Mouse (Mus musculus) CH12.LX (cell line): ENCODE measurements at regions not wholly inside any gene's neighbourhood (a gene's known extent, or its start where the extent isn't known, plus 50 kb on each side); places are given as distances from the start of the nearest gene placed in this dataset.

ENCODE experiments used
- DNase-seq: peaks from one replicate; pipeline ENCODE4 v3.0.0-alpha.2; 2013; ENCODE audit errors: extremely low read depth
- H3K27ac ChIP-seq: 2 replicates; pipeline ENCODE4 v1.5.1; 2012; ENCODE audit warnings: low read depth, mild to moderate bottlenecking, control low read depth, moderate library complexity; ENCODE audit not compliant: insufficient read depth
- H3K27me3 ChIP-seq: replicated peaks from 2 replicates; pipeline ENCODE3; 2012; ENCODE audit warnings: inconsistent platforms
- H3K36me3 ChIP-seq, 2 experiments: replicated peaks in 1 of 2; 2 replicates each; pipeline versions ENCODE3 to v1.6.1; 2012; ENCODE audit warnings: inconsistent platforms in 1 of 2, low read length in 1 of 2, mild to moderate bottlenecking in 1 of 2, mixed read lengths in 1 of 2, moderate library complexity in 1 of 2; ENCODE audit not compliant: control insufficient read depth in 1 of 2, insufficient read depth in 1 of 2
- H3K4me1 ChIP-seq, 2 experiments: 2 replicates each; pipeline ENCODE4 v1.6.1; 2012; ENCODE audit warnings: inconsistent platforms in 1 of 2, moderate library complexity in 1 of 2; ENCODE audit not compliant: insufficient read depth in 2 of 2, control insufficient read depth in 1 of 2
- H3K4me2 ChIP-seq: 2 replicates; pipeline ENCODE4 v1.6.1; 2012; ENCODE audit warnings: low read depth, mild to moderate bottlenecking, control low read depth; ENCODE audit not compliant: poor library complexity, insufficient read depth, severe bottlenecking
- H3K4me3 ChIP-seq, 3 experiments: fragments of 150-350 bp in 1 of 3; sonication (generic) in 1 of 3; replicated peaks in 1 of 3; 2 replicates each; pipeline versions ENCODE3 to v1.5.1; 2011 to 2012; ENCODE audit warnings: low read depth in 2 of 3, low read length in 2 of 3, mild to moderate bottlenecking in 2 of 3, moderate library complexity in 2 of 3, control low read depth in 1 of 3, improper control_type of control experiment in 1 of 3, inconsistent platforms in 1 of 3, mixed read lengths in 1 of 3; ENCODE audit not compliant: poor library complexity in 1 of 3
- H3K79me2 ChIP-seq: replicated peaks from 2 replicates; pipeline ENCODE4 v1.6.1; 2012; ENCODE audit warnings: mild to moderate bottlenecking, moderate library complexity; ENCODE audit not compliant: control insufficient read depth, poor library complexity, insufficient read depth, severe bottlenecking; ENCODE audit errors: extremely low read depth
- H3K9ac ChIP-seq: 2 replicates; pipeline ENCODE4 v1.6.1; 2012; ENCODE audit warnings: low read depth, mild to moderate bottlenecking, control low read depth, moderate library complexity; ENCODE audit not compliant: insufficient read depth
- H3K9me3 ChIP-seq: replicated peaks from 2 replicates; pipeline ENCODE3; 2012; ENCODE audit warnings: low read length, inconsistent platforms, mixed read lengths
- BHLHE40 ChIP-seq: IDR thresholded peaks from 2 replicates; pipeline ENCODE4 v1.6.1; 2011; ENCODE audit warnings: mild to moderate bottlenecking, low read depth, low read length, improper control_type of control experiment
- CHD1 ChIP-seq: IDR thresholded peaks from 2 replicates; pipeline ENCODE4 v1.6.1; 2012; ENCODE audit warnings: low read depth, low read length, improper control_type of control experiment, inconsistent platforms
- CHD2 ChIP-seq: IDR thresholded peaks from 2 replicates; pipeline ENCODE4 v1.6.1; 2011; ENCODE audit warnings: low read length, improper control_type of control experiment
- CTCF ChIP-seq, 2 experiments: IDR thresholded peaks in 1 of 2; conservative IDR thresholded peaks in 1 of 2; 2 replicates each; pipeline ENCODE4 v1.5.1; 2011 to 2012; ENCODE audit warnings: low read depth in 2 of 2, low read length in 2 of 2, improper control_type of control experiment in 1 of 2, inconsistent platforms in 1 of 2, mild to moderate bottlenecking in 1 of 2, moderate library complexity in 1 of 2
- E2F4 ChIP-seq: IDR thresholded peaks from 2 replicates; pipeline ENCODE4 v1.6.1; 2011; ENCODE audit warnings: low read depth, low read length, improper control_type of control experiment; ENCODE audit not compliant: insufficient replicate concordance
- ELF1 ChIP-seq: IDR thresholded peaks from 2 replicates; pipeline ENCODE4 v1.6.1; 2014; ENCODE audit warnings: low read depth, mild to moderate bottlenecking, inconsistent platforms, low read length, improper control_type of control experiment
- EP300 ChIP-seq: IDR thresholded peaks from 2 replicates; pipeline ENCODE4 v1.6.1; 2011; ENCODE audit warnings: low read length, improper control_type of control experiment
- GABPA ChIP-seq: IDR thresholded peaks from 2 replicates; pipeline ENCODE4 v1.6.1; 2012; ENCODE audit warnings: low read depth, low read length, improper control_type of control experiment, inconsistent platforms; ENCODE audit not compliant: insufficient replicate concordance
- HCFC1 ChIP-seq: IDR thresholded peaks from 2 replicates; pipeline ENCODE4 v1.6.1; 2012; ENCODE audit warnings: low read depth, mild to moderate bottlenecking, inconsistent platforms, low read length, improper control_type of control experiment
- IRF4 ChIP-seq: IDR thresholded peaks from 2 replicates; pipeline ENCODE4 v1.6.1; 2014; ENCODE audit warnings: low read depth, mild to moderate bottlenecking, inconsistent platforms, low read length, improper control_type of control experiment
- JUN ChIP-seq: IDR thresholded peaks from 2 replicates; pipeline ENCODE4 v1.6.1; 2011; ENCODE audit warnings: low read depth, mild to moderate bottlenecking, low read length, improper control_type of control experiment, moderate library complexity; ENCODE audit not compliant: insufficient read depth
- JUND ChIP-seq: conservative IDR thresholded peaks from 2 replicates; pipeline ENCODE4 v1.6.1; 2011; ENCODE audit warnings: low read depth, low read length, improper control_type of control experiment
- MAFK ChIP-seq: IDR thresholded peaks from 2 replicates; pipeline ENCODE4 v1.6.1; 2011; ENCODE audit warnings: low read length, improper control_type of control experiment; ENCODE audit not compliant: insufficient replicate concordance
- MAX ChIP-seq: IDR thresholded peaks from 2 replicates; pipeline ENCODE4 v1.6.1; 2011; ENCODE audit warnings: low read length, improper control_type of control experiment
- MAZ ChIP-seq: IDR thresholded peaks from 2 replicates; pipeline ENCODE4 v1.6.1; 2012; ENCODE audit warnings: low read depth, mild to moderate bottlenecking, inconsistent platforms, low read length, improper control_type of control experiment, moderate library complexity
- MEF2A ChIP-seq: IDR thresholded peaks from 2 replicates; pipeline ENCODE4 v1.6.1; 2014; ENCODE audit warnings: low read depth, mild to moderate bottlenecking, inconsistent platforms, low read length, improper control_type of control experiment, borderline replicate concordance
- MXI1 ChIP-seq: IDR thresholded peaks from 2 replicates; pipeline ENCODE4 v1.6.1; 2011; ENCODE audit warnings: mild to moderate bottlenecking, low read depth, low read length, improper control_type of control experiment
- MYC ChIP-seq: IDR thresholded peaks from 2 replicates; pipeline ENCODE4 v1.6.1; 2011; ENCODE audit warnings: low read depth, mild to moderate bottlenecking, improper control_type of control experiment, low read length
- NRF1 ChIP-seq: IDR thresholded peaks from 2 replicates; pipeline ENCODE4 v1.6.1; 2014; ENCODE audit warnings: low read depth, mild to moderate bottlenecking, inconsistent platforms, low read length, improper control_type of control experiment, moderate library complexity
- PAX5 ChIP-seq: IDR thresholded peaks from 2 replicates; pipeline ENCODE4 v1.6.1; 2012; ENCODE audit warnings: low read length, inconsistent platforms, mixed read lengths
- POLR2AphosphoS2 ChIP-seq: IDR thresholded peaks from 2 replicates; pipeline ENCODE4 v1.6.1; 2011; ENCODE audit warnings: low read depth, low read length, improper control_type of control experiment
- RCOR1 ChIP-seq: conservative IDR thresholded peaks from 2 replicates; pipeline ENCODE4 v1.6.1; 2012; ENCODE audit warnings: low read depth, mild to moderate bottlenecking, inconsistent platforms, low read length, improper control_type of control experiment
- SIN3A ChIP-seq: IDR thresholded peaks from 2 replicates; pipeline ENCODE4 v1.6.1; 2012; ENCODE audit warnings: low read length, improper control_type of control experiment, inconsistent platforms
- TCF12 ChIP-seq: IDR thresholded peaks from 2 replicates; pipeline ENCODE4 v1.6.1; 2014; ENCODE audit warnings: low read depth, mild to moderate bottlenecking, inconsistent platforms, low read length, improper control_type of control experiment
- USF1 ChIP-seq: IDR thresholded peaks from 2 replicates; pipeline ENCODE4 v1.6.1; 2014; ENCODE audit warnings: low read depth, mild to moderate bottlenecking, inconsistent platforms, low read length, improper control_type of control experiment
- ZC3H11A ChIP-seq: IDR thresholded peaks from 2 replicates; pipeline ENCODE4 v1.6.1; 2012; ENCODE audit warnings: low read depth, mild to moderate bottlenecking, inconsistent platforms, low read length, improper control_type of control experiment
- ZKSCAN1 ChIP-seq: IDR thresholded peaks from 2 replicates; pipeline ENCODE4 v1.6.1; 2012; ENCODE audit warnings: low read depth, inconsistent platforms, low read length, improper control_type of control experiment, borderline replicate concordance
- ZMIZ1 ChIP-seq: IDR thresholded peaks from 2 replicates; pipeline ENCODE4 v1.6.1; 2012; ENCODE audit warnings: low read depth, mild to moderate bottlenecking, inconsistent platforms, low read length, improper control_type of control experiment
- ZNF384 ChIP-seq: IDR thresholded peaks from 2 replicates; pipeline ENCODE4 v1.6.1; 2012; ENCODE audit warnings: low read depth, low read length, improper control_type of control experiment, inconsistent platforms
- dilution Hi-C: fragments of 300-500 bp; cut with MboI; formaldehyde crosslinking; loops from 2 replicates; pipeline ENCODE4 v1.14.3; 2020; ENCODE audit warnings: low sequenced_read_pairs; ENCODE audit not compliant: extremely low pct_unique_long_range_greater_than_20kb, extremely low pct_ligation_motif_present
- in situ Hi-C: fragments of 300-500 bp; cut with MboI; formaldehyde crosslinking; loops from 3 replicates; pipeline ENCODE4 v1.14.3; 2019; ENCODE audit warnings: low sequenced_read_pairs, low pct_ligation_motif_present, low pct_unique_long_range_greater_than_20kb, mixed read lengths

DNA sequence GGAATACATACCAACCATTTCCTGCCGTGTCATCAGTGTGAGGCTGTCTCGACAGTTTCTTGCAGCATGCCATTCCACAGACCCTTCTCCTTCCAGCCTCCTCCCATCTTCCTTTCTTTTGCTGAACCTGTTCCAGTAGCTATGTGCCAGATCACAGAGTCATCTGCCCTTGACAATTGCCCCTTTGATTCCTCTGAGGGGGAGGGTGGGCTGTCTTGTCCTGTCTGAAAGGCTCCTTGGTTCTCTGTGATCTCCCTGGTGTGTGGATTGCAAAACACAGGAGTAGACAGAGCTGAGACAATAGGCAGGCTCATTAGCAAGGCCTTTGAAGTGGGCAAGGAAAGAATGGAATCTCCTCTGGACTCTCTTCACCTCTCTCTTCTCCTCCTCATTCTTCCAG, 234.5 kb upstream of the Foxq1 start:
- no peaks in the 10 kb centered on the region for H3K4me1 ChIP-seq
- H3K27me3 ChIP-seq, result no peaks in the 10 kb centered on the region
- in situ Hi-C loops, result no loop called here
- no peaks in the 10 kb centered on the region for H3K36me3 ChIP-seq
- no peaks in the 10 kb centered on the region for H3K9me3 ChIP-seq
- no peak for TF ChIP-seq RCOR1
- TF ChIP-seq JUND, result no peak
- no peak for TF ChIP-seq PAX5
- TF ChIP-seq NRF1, result no peak
- TF ChIP-seq CHD2, result no peak
- no peak for TF ChIP-seq GABPA
- TF ChIP-seq USF1, result no peak
- no peak for TF ChIP-seq ELF1
- TF ChIP-seq CHD1, result no peak
- no peak for TF ChIP-seq ZMIZ1
- TF ChIP-seq JUN, result no peak
- TF ChIP-seq ZNF384, result no peak
- no peak for TF ChIP-seq TCF12
- TF ChIP-seq CTCF (conservative IDR thresholded peaks at IDR 0.05 in 1 of 2, IDR thresholded peaks at IDR 0.05 in 1 of 2; ENCODE audit: low read depth in 2 of 2, low read length in 2 of 2), result no peak
- no peak for TF ChIP-seq E2F4
- TF ChIP-seq MYC, result no peak
- TF ChIP-seq ZC3H11A, result no peak
- no peak for TF ChIP-seq EP300
- no peak for TF ChIP-seq IRF4
- no peaks in the 10 kb centered on the region for H3K79me2 ChIP-seq
- dilution Hi-C loops, result no loop called here
- no peak overlapping the region for H3K4me2 ChIP-seq
- no peak overlapping the region for H3K27ac ChIP-seq
- DNase-seq, result no peak
- no peak overlapping the region for H3K9ac ChIP-seq
- H3K4me3 ChIP-seq, result no peak overlapping the region

- Histone ChIP-seq H3K36me3 (no peaks in the 10 kb centered on the region), H3K27ac (no peak overlapping the region), H3K4me3 (no peak overlapping the region), H3K27me3 (no peaks in the 10 kb centered on the region), H3K79me2 (no peaks in the 10 kb centered on the region), H3K9me3 (no peaks in the 10 kb centered on the region), H3K4me2 (no peak overlapping the region), H3K9ac (no peak overlapping the region), H3K4me1 (no peaks in the 10 kb centered on the region)
- DNase-seq, result no peak
- in situ Hi-C loops (no loop called here), dilution Hi-C loops (no loop called here)
- no peak for TF ChIP-seq MAX
- TF ChIP-seq POLR2AphosphoS2, result no peak
- no peak for TF ChIP-seq MYC
- TF ChIP-seq ZMIZ1, result no peak
- no peak for TF ChIP-seq CHD2
- no peak for TF ChIP-seq USF1
- no peak for TF ChIP-seq ZKSCAN1
- TF ChIP-seq MAZ, result no peak
- TF ChIP-seq TCF12, result no peak
- TF ChIP-seq HCFC1, result no peak
- no peak for TF ChIP-seq PAX5
- TF ChIP-seq IRF4, result no peak
- no peak for TF ChIP-seq BHLHE40
- TF ChIP-seq MXI1, result no peak
- TF ChIP-seq MAFK, result no peak
- no peak for TF ChIP-seq MEF2A
- no peak for TF ChIP-seq E2F4
- no peak for TF ChIP-seq JUND
- no peak for TF ChIP-seq SIN3A
- TF ChIP-seq ELF1, result no peak
Measured at GRCm38 (mm10) chr13:31326269-31326851, 229.6 kb upstream of the Foxq1 start.
